Mouse (Mus musculus): ENCODE measurements around the gene Nenf. TPM values are rescaled to one million over a fixed set of nuclear protein-coding genes. Genes with fewer than 3 reads are reported as not detected.

Gene Nenf
- polyA plus RNA-seq, 1 experiment from 2014 or later = 121 TPM

DNA sequence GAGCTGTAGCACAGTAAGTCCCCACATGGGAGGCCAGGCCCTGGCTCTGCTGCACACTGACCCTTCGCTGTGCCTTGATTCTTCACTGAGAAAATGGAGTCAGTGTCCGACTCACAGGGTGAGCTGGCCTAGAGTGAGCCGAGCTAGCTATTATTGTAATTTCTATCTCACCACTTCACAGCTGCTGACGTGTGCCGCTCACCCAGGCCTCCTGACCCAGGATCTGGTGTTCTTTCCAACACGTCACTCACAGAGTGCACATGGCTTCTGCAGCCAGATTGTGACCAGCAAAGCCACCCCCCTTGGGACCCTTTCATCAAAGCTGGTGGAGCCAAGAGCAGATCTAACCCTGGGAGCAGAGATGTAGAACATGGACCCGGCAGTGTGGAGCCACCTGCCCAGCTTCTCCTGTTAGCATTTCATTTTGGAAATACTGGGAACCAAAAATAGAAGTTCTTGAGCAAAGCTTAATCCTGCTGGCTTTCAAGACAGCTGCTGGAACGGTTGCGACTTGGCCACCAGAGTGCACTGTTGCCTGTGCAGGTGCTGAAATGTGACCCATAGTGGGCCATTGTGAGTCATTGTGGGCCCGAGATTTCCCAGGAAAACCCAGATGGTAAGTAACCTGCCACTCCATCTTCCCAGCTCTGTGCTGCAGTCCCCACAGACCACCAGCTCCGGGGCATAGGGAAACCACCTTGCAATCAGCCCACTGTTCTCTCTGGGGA lies 18.6 kb downstream of the Nenf start:
- Histone ChIP-seq H3K4me1 (replicated peaks) (peaks cover 60% of the 10 kb centered on the region), H3K9me3 (replicated peaks) (no peaks in the 10 kb centered on the region), H3K4me2 (peak overlapping the region; percentile 25), H3K27ac (peak overlapping the region; percentile 71), H3K9ac (no peak overlapping the region), H3K4me3 (no peak overlapping the region), H3K27me3 (no peaks in the 10 kb centered on the region), H3K36me3 (no peaks in the 10 kb centered on the region)
- WGBS = 23% methylated on average over 11 of the region's 11 CpGs
- peak; percentile 69 for ATAC-seq (replicated peaks; ENCODE audit: insufficient number of reproducible peaks, insufficient read depth, low FRiP score, low read depth)

GRCm38 (mm10) chr1:191298304-191298703 lies 19.7 kb downstream of the Nenf start:
- H3K9me3 ChIP-seq (replicated peaks) = no peaks in the 10 kb centered on the region
- H3K27ac ChIP-seq = peak overlapping the region; percentile 71; the same call in 1 of the 2 replicates
- no peak overlapping the region for H3K4me2 ChIP-seq
- no peak overlapping the region for H3K9ac ChIP-seq
- no peak overlapping the region for H3K4me3 ChIP-seq
- no peaks in the 10 kb centered on the region for H3K36me3 ChIP-seq
- no peaks in the 10 kb centered on the region for H3K27me3 ChIP-seq
- H3K4me1 ChIP-seq (replicated peaks) = peaks cover 55% of the 10 kb centered on the region
- ATAC-seq (replicated peaks; ENCODE audit: insufficient number of reproducible peaks, insufficient read depth, low FRiP score, low read depth) = no peak
- 83% methylated on average over 4 of the region's 4 CpGs for WGBS

- WGBS = 22% methylated on average over 5 of the region's 5 CpGs
- no peak overlapping the region for H3K4me3 ChIP-seq
- H3K9ac ChIP-seq = 0 out of 2 replicates have a peak overlapping the region, but pooled peaks have one; percentile 2
- H3K9me3 ChIP-seq (replicated peaks) = no peaks in the 10 kb centered on the region
- H3K4me1 ChIP-seq (replicated peaks) = peaks cover 52% of the 10 kb centered on the region
- H3K27me3 ChIP-seq = no peaks in the 10 kb centered on the region
- H3K27ac ChIP-seq = peak overlapping the region; percentile 79
- H3K36me3 ChIP-seq = no peaks in the 10 kb centered on the region
- peak; percentile 79 for ATAC-seq (replicated peaks; ENCODE audit: insufficient number of reproducible peaks, insufficient read depth, low FRiP score, low read depth)
- peak overlapping the region; percentile 23 for H3K4me2 ChIP-seq
These were observed 21.5 kb downstream of the Nenf start for GRCm38 (mm10) chr1:191296445-191296844.

DNA sequence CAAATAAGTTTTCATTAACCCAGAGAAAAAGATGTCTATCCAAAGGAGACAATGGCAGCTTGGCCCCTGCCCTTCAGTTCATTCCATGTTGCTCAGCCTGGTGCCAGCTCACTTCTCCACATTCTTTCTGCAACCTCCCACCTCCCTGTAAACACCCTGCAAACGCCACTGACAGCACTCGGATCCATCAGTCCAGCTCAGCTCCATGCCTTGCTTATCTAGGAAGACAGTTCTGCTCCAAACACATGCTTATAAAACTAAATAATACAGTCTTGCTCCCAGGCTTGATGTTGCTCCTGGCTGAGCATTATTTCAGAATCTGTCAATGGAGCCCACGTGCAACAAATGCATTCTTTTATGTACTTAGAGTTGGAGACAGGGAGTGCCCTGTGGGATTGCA lies 22.2 kb downstream of the Nenf start:
- H3K36me3 ChIP-seq = no peaks in the 10 kb centered on the region
- peak overlapping the region; percentile 79 for H3K27ac ChIP-seq
- H3K9me3 ChIP-seq (replicated peaks) = no peaks in the 10 kb centered on the region
- WGBS = 22% methylated on average over 3 of the region's 3 CpGs
- no peak overlapping the region for H3K9ac ChIP-seq
- no peak overlapping the region for H3K4me3 ChIP-seq
- H3K4me2 ChIP-seq = 0 out of 2 replicates have a peak overlapping the region, but pooled peaks have one; percentile 23
- H3K27me3 ChIP-seq = no peaks in the 10 kb centered on the region
- H3K4me1 ChIP-seq (replicated peaks) = peaks cover 52% of the 10 kb centered on the region
- ATAC-seq (replicated peaks; ENCODE audit: insufficient number of reproducible peaks, insufficient read depth, low FRiP score, low read depth) = no peak

DNA sequence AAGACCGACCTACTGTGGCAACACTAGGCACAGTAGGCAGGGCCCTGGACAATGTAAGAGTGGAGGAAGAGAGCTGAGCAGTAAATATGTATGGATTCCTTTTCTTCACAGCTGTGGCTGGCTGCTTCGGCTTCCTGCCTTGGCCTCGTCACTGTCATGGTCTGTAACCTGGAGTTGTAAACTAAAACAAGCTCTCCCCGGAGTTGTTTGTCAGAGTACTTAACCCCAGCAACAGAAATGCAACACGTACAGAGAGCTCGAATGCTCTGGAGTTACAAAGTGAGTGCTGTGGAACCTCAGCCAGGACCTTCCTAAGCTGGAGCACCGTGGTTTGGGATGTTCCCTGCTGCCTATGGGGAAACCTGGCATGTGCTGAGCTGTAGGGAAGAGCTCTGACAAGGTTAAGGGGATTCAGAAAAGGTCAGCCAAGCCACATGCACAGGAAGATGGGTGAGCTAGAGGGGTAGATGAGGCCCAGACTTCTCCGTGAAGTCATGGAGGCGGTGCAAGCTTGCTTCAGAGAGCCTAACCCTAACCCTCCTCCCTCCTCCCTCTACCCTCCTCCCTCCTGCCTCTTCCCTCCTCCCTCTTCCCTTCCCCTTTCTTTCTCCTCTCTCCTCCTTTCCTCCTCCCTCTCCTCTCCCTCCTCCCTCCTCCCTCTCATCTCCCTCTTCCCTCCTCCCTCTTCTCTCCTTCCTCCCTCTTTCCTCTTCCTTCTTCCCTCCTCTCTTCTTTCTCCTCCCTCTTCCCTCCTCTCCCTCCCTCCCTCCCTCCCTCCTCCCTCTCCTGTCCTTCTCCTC lies 23.8 kb downstream of the Nenf start:
- peaks cover 43% of the 10 kb centered on the region for H3K4me1 ChIP-seq (replicated peaks)
- H3K36me3 ChIP-seq = no peaks in the 10 kb centered on the region
- no peak for ATAC-seq (replicated peaks; ENCODE audit: insufficient number of reproducible peaks, insufficient read depth, low FRiP score, low read depth)
- no peak overlapping the region for H3K27ac ChIP-seq
- no peaks in the 10 kb centered on the region for H3K9me3 ChIP-seq (replicated peaks)
- WGBS = 64% methylated on average over 9 of the region's 9 CpGs
- no peaks in the 10 kb centered on the region for H3K27me3 ChIP-seq
- H3K4me3 ChIP-seq = no peak overlapping the region
- H3K4me2 ChIP-seq = no peak overlapping the region
- no peak overlapping the region for H3K9ac ChIP-seq

GRCm38 (mm10) chr1:191293051-191293450 lies 24.9 kb downstream of the Nenf start:
- Histone ChIP-seq H3K4me3 (no peak overlapping the region), H3K27me3 (no peaks in the 10 kb centered on the region), H3K9me3 (replicated peaks) (no peaks in the 10 kb centered on the region), H3K36me3 (no peaks in the 10 kb centered on the region), H3K4me2 (no peak overlapping the region), H3K27ac (no peak overlapping the region), H3K4me1 (replicated peaks) (peaks cover 31% of the 10 kb centered on the region), H3K9ac (no peak overlapping the region)
- ATAC-seq (replicated peaks; ENCODE audit: insufficient number of reproducible peaks, insufficient read depth, low FRiP score, low read depth) = no peak
- 87% methylated on average over 2 of the region's 2 CpGs for WGBS

DNA sequence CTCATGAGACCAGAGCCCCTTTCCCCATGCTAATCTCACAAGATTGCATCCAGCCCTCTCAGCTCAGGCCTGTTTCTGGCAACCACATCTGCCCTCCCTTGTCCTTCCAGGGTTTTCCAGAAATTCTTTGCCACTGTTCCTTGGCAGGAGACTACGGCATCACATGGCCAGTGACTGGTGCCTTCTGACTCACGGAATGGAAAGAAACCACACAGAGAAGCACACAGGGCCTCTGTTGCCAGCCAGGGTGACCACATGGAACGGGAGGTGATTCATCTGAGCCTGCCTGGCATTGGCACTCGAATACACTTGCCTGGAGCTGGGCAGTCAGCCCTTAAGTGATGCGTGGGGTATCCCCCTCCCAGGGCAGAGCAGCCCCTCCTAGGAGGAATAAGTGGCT lies 25.6 kb downstream of the Nenf start:
- Histone ChIP-seq H3K27ac (peak overlapping the region; percentile 31; the same call in 1 of the 2 replicates), H3K4me2 (no peak overlapping the region), H3K9me3 (replicated peaks) (no peaks in the 10 kb centered on the region), H3K36me3 (no peaks in the 10 kb centered on the region), H3K4me1 (replicated peaks) (peaks cover 25% of the 10 kb centered on the region), H3K4me3 (no peak overlapping the region), H3K27me3 (no peaks in the 10 kb centered on the region), H3K9ac (no peak overlapping the region)
- WGBS = 61% methylated on average over 5 of the region's 5 CpGs
- ATAC-seq (replicated peaks; ENCODE audit: insufficient number of reproducible peaks, insufficient read depth, low FRiP score, low read depth) = no peak

GRCm38 (mm10) chr1:191288762-191289161 lies 29.2 kb downstream of the Nenf start:
- no peak overlapping the region for H3K27ac ChIP-seq
- no peaks in the 10 kb centered on the region; the same call in 1 of the 2 replicates for H3K9me3 ChIP-seq (replicated peaks)
- 0 out of 2 replicates have a peak, but pooled peaks cover 6% of the 10 kb centered on the region for H3K4me1 ChIP-seq (replicated peaks)
- no peak overlapping the region for H3K4me3 ChIP-seq
- 0 out of 2 replicates have a peak, but pooled peaks have one; percentile 12 for ATAC-seq (replicated peaks; ENCODE audit: insufficient number of reproducible peaks, insufficient read depth, low FRiP score, low read depth)
- no peak overlapping the region for H3K4me2 ChIP-seq
- whole genome bisulfite sequencing = 36% methylated on average over 8 of the region's 8 CpGs
- no peak overlapping the region for H3K9ac ChIP-seq
- H3K27me3 ChIP-seq = no peaks in the 10 kb centered on the region
- no peaks in the 10 kb centered on the region for H3K36me3 ChIP-seq

- H3K9ac ChIP-seq = no peak overlapping the region
- H3K27ac ChIP-seq = no peak overlapping the region
- H3K4me3 ChIP-seq = no peak overlapping the region
- H3K4me2 ChIP-seq = no peak overlapping the region
- no peaks in the 10 kb centered on the region for H3K36me3 ChIP-seq
- 78% methylated on average over 8 of the region's 8 CpGs for WGBS
- H3K4me1 ChIP-seq (replicated peaks) = no peaks in the 10 kb centered on the region
- H3K9me3 ChIP-seq (replicated peaks) = no peaks in the 10 kb centered on the region; the same call in 1 of the 2 replicates
- H3K27me3 ChIP-seq = no peaks in the 10 kb centered on the region
- ATAC-seq (replicated peaks; ENCODE audit: insufficient number of reproducible peaks, insufficient read depth, low FRiP score, low read depth) = no peak
These were observed 33.5 kb downstream of the Nenf start for GRCm38 (mm10) chr1:191284502-191284901.

- Histone ChIP-seq H3K9ac (no peak overlapping the region), H3K4me2 (no peak overlapping the region), H3K36me3 (no peaks in the 10 kb centered on the region), H3K27ac (no peak overlapping the region), H3K9me3 (replicated peaks) (no peaks in the 10 kb centered on the region; the same call in 1 of the 2 replicates), H3K27me3 (no peaks in the 10 kb centered on the region), H3K4me1 (replicated peaks) (no peaks in the 10 kb centered on the region), H3K4me3 (no peak overlapping the region)
- no peak for ATAC-seq (replicated peaks; ENCODE audit: insufficient number of reproducible peaks, insufficient read depth, low FRiP score, low read depth)
- 80% methylated on average over 13 of the region's 13 CpGs for WGBS
These were observed 34.6 kb downstream of the Nenf start for GRCm38 (mm10) chr1:191283110-191284040.

- Histone ChIP-seq H3K4me1 (replicated peaks) (peaks cover 6% of the 10 kb centered on the region), H3K9me3 (replicated peaks) (no peaks in the 10 kb centered on the region; the same call in 1 of the 2 replicates), H3K9ac (no peak overlapping the region), H3K36me3 (no peaks in the 10 kb centered on the region), H3K27me3 (no peaks in the 10 kb centered on the region), H3K4me2 (no peak overlapping the region), H3K4me3 (no peak overlapping the region), H3K27ac (no peak overlapping the region)
- WGBS = 87% methylated on average over 1 of the region's 1 CpGs
- no peak for ATAC-seq (replicated peaks; ENCODE audit: insufficient number of reproducible peaks, insufficient read depth, low FRiP score, low read depth)
These were observed 35.7 kb downstream of the Nenf start for GRCm38 (mm10) chr1:191282319-191282718.
